Mouse (Mus musculus): Measurements from ENCODE around the gene Ddx20.

The Ddx20 gene

GRCm38 (mm10) chr3:105687324-105688060 is at the start of gene Ddx20:
Ddx20 (minus strand) TSS chr3:105687574.
- peak; percentile 97 for DNase-seq (ENCODE audit: inconsistent ontology term)

- no peak for DNase-seq (ENCODE audit: inconsistent ontology term)
Observed at GRCm38 (mm10) chr3:105737070-105737469, 49.7 kb upstream of the Ddx20 start.

GRCm38 (mm10) chr3:105736148-105736547 is 48.8 kb upstream of the Ddx20 start:
- DNase-seq (ENCODE audit: inconsistent ontology term): no peak

GRCm38 (mm10) chr3:105735285-105735684 is 47.9 kb upstream of the Ddx20 start:
- peak; percentile 52 for DNase-seq (ENCODE audit: inconsistent ontology term)

GRCm38 (mm10) chr3:105733538-105733937 is 46.2 kb upstream of the Ddx20 start:
- no peak for DNase-seq (ENCODE audit: inconsistent ontology term)

GRCm38 (mm10) chr3:105732360-105732759 is 45.0 kb upstream of the Ddx20 start:
- no peak for DNase-seq (ENCODE audit: inconsistent ontology term)

GRCm38 (mm10) chr3:105726037-105726436 is 38.7 kb upstream of the Ddx20 start:
- DNase-seq (ENCODE audit: inconsistent ontology term): peak; percentile 64

- DNase-seq (ENCODE audit: inconsistent ontology term): no peak
Observed at GRCm38 (mm10) chr3:105722510-105722909, 35.1 kb upstream of the Ddx20 start.

- no peak for DNase-seq (ENCODE audit: inconsistent ontology term)
Observed at GRCm38 (mm10) chr3:105721681-105722201, 34.4 kb upstream of the Ddx20 start.

GRCm38 (mm10) chr3:105720514-105720913 is 33.1 kb upstream of the Ddx20 start:
- no peak for DNase-seq (ENCODE audit: inconsistent ontology term)

- no peak for DNase-seq (ENCODE audit: inconsistent ontology term)
Observed at GRCm38 (mm10) chr3:105719979-105720378, 32.6 kb upstream of the Ddx20 start.

- no peak for DNase-seq (ENCODE audit: inconsistent ontology term)
Observed at GRCm38 (mm10) chr3:105718746-105719145, 31.4 kb upstream of the Ddx20 start.

- DNase-seq (ENCODE audit: inconsistent ontology term): no peak
Observed at GRCm38 (mm10) chr3:105717856-105718555, 30.6 kb upstream of the Ddx20 start.

GRCm38 (mm10) chr3:105716353-105717000 is 29.1 kb upstream of the Ddx20 start:
- DNase-seq (ENCODE audit: inconsistent ontology term): no peak

- DNase-seq (ENCODE audit: inconsistent ontology term): no peak
Observed at GRCm38 (mm10) chr3:105714820-105715167, 27.4 kb upstream of the Ddx20 start.

GRCm38 (mm10) chr3:105714091-105714819 is 26.9 kb upstream of the Ddx20 start:
- no peak for DNase-seq (ENCODE audit: inconsistent ontology term)

- no peak for DNase-seq (ENCODE audit: inconsistent ontology term)
Observed at GRCm38 (mm10) chr3:105712827-105713226, 25.5 kb upstream of the Ddx20 start.

- DNase-seq (ENCODE audit: inconsistent ontology term): no peak
Observed at GRCm38 (mm10) chr3:105711741-105712140, 24.4 kb upstream of the Ddx20 start.

- DNase-seq (ENCODE audit: inconsistent ontology term): peak; percentile 93
Observed at GRCm38 (mm10) chr3:105710246-105710645, 22.9 kb upstream of the Ddx20 start.

GRCm38 (mm10) chr3:105707590-105707989 is 20.2 kb upstream of the Ddx20 start:
- no peak for DNase-seq (ENCODE audit: inconsistent ontology term)

GRCm38 (mm10) chr3:105706366-105707020 is 19.1 kb upstream of the Ddx20 start:
- DNase-seq (ENCODE audit: inconsistent ontology term): no peak
